Mouse (Mus musculus): ENCODE measurements at regions not wholly inside any gene's neighbourhood (a gene's known extent, or its start where the extent isn't known, plus 50 kb on each side); places are given as distances from the start of the nearest gene placed in this dataset.

DNA sequence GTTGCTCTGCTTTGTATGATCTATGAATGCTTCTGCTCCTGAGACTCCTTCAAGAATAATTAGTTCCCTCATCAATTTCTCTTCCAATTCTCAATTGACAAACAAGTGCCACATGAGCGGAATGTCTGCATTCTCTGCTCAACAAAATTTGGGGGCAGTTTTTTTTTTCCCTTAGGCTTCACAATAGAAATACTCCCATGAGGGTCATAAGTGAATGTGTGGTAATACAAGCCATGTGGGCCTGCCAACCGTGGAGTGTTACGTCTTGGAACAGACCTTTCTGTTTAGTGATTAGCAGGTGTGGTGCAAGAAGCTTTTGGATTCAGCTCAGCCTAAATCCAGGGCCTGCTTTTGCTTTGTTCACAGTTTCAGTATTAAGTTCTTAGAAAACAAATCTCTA lies 2232.6 kb downstream of the 9330182O14Rik start:
- no peak for ATAC-seq (ENCODE audit: insufficient number of reproducible peaks, insufficient read depth, low FRiP score, low TSS enrichment, low read depth)
- WGBS = 16% methylated on average over 3 of the region's 3 CpGs

DNA sequence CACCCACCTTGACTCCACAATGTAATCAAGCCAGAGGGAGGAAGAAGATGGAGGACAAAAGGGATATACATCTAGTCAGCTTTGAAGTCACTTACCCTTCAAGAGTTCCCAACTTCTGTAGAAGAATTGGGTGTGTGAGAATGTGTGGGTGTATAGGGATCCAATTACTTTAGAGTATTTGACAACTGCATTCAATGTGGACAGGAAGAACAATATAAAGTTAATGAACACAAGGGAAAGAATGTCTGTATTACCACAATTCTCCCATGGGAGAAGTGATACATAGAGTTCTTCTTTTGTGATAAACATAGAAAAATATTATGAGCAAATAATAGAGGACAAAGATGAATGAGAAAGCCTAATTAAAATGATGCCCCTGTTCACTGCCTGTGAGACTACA lies 2235.4 kb downstream of the 9330182O14Rik start:
- no peak for ATAC-seq (ENCODE audit: insufficient number of reproducible peaks, insufficient read depth, low FRiP score, low TSS enrichment, low read depth)
- H3K36me3 ChIP-seq = no peaks in the 10 kb centered on the region
- no peaks in the 10 kb centered on the region for H3K27me3 ChIP-seq

More for the DNA sequence above, 2232.6 kb downstream of the 9330182O14Rik start:
- H3K9ac ChIP-seq (replicated peaks) = no peak overlapping the region
- H3K36me3 ChIP-seq = no peaks in the 10 kb centered on the region
- H3K9me3 ChIP-seq = no peaks in the 10 kb centered on the region
- H3K4me2 ChIP-seq = no peak overlapping the region
- no peaks in the 10 kb centered on the region for H3K27me3 ChIP-seq
- H3K4me1 ChIP-seq (replicated peaks) = no peaks in the 10 kb centered on the region; the same call in 1 of the 2 replicates
- 0 out of 2 replicates have a peak overlapping the region, but pooled peaks have one; percentile 9 for H3K27ac ChIP-seq
- no peak overlapping the region for H3K4me3 ChIP-seq (replicated peaks)

DNA sequence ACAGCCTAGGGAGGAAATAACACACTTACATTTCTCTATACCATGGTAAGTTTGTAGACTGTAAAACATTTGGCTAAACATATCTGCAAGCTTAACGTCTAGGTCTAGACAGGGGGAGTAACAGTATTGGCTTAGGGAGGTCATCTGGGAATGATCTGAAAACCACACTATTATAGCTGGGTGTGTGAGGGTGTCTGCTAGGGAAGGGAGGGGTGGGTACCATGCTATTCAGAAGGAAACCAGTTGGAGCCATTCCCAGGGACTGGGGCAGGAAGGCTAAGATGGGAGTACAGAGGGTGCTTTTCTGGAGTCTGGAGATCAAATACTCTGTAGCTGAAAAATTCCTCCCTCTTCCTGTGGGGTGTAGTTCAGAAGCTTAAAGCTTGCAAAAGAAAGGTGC lies 2235.9 kb downstream of the 9330182O14Rik start:
- no peak overlapping the region for H3K27ac ChIP-seq
- no peaks in the 10 kb centered on the region for H3K27me3 ChIP-seq
- peaks cover 6% of the 10 kb centered on the region for H3K4me1 ChIP-seq (replicated peaks)
- no peak for ATAC-seq (ENCODE audit: insufficient number of reproducible peaks, insufficient read depth, low FRiP score, low TSS enrichment, low read depth)
- H3K36me3 ChIP-seq = no peaks in the 10 kb centered on the region
- H3K4me3 ChIP-seq (replicated peaks) = no peak overlapping the region
- no peaks in the 10 kb centered on the region for H3K9me3 ChIP-seq
- no peak overlapping the region for H3K4me2 ChIP-seq
- H3K9ac ChIP-seq (replicated peaks) = no peak overlapping the region
- 42% methylated on average over 1 of the region's 1 CpGs for WGBS

More for the DNA sequence above, 2235.4 kb downstream of the 9330182O14Rik start:
- Histone ChIP-seq H3K4me3 (replicated peaks) (no peak overlapping the region), H3K4me1 (replicated peaks) (peaks cover 6% of the 10 kb centered on the region), H3K27ac (no peak overlapping the region), H3K9ac (replicated peaks) (no peak overlapping the region), H3K4me2 (no peak overlapping the region), H3K9me3 (no peaks in the 10 kb centered on the region)

DNA sequence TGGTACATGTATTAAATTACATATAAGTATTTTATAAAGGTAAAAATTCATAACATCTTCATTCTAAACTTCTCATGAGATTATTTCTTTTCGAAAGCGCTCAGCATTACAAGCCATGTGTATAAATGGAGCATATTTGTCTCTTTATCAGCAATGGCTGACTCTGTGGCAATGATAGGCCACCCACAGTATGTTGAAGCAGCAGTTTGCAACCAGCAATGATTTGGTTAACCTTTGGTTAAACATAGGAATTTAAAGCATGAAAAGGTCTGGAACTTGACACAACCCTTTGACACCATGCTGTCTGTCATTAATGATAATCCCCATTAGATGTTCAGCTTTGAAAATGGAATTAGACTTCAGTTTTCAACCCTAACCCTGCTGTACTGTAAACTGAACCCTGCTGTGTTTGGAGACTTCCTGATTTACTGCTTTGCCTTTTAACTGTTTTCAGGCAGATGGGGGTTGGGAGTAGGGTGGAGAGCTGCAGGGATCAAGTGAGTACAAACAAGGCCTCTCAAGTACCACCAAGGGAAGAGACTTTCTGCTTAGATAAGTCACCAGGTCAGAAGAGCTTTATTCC lies 2238.6 kb downstream of the 9330182O14Rik start:
- H3K4me1 ChIP-seq (replicated peaks) = peaks cover 6% of the 10 kb centered on the region
- 0 out of 2 replicates have a peak, but pooled peaks have one; percentile 15 for ATAC-seq (ENCODE audit: insufficient number of reproducible peaks, insufficient read depth, low FRiP score, low TSS enrichment, low read depth)
- WGBS = 89% methylated on average over 2 of the region's 2 CpGs
- H3K9me3 ChIP-seq = no peaks in the 10 kb centered on the region
- no peaks in the 10 kb centered on the region for H3K27me3 ChIP-seq
- no peaks in the 10 kb centered on the region for H3K36me3 ChIP-seq
- no peak overlapping the region for H3K27ac ChIP-seq
- H3K4me3 ChIP-seq (replicated peaks) = no peak overlapping the region
- no peak overlapping the region for H3K9ac ChIP-seq (replicated peaks)
- H3K4me2 ChIP-seq = no peak overlapping the region

Data from limb, embryonic 12.5 days (tissue).